Mouse (Mus musculus): ENCODE results near the gene Phf10. TPM values are rescaled to one million over a fixed set of nuclear protein-coding genes. Genes with fewer than 3 reads are reported as not detected.

Phf10 gene
- polyA plus RNA-seq, 1 experiment from 2014 or later: 14.6 TPM

GRCm38 (mm10) chr17:14928631-14929030, 32.4 kb downstream of the Phf10 start:
- no peaks in the 10 kb centered on the region for H3K36me3 ChIP-seq (ENCODE audit: control insufficient read depth, insufficient read depth, low read length)
- no peak overlapping the region for H3K4me3 ChIP-seq (ENCODE audit: low read length)
- no peak for ATAC-seq
- no peaks in the 10 kb centered on the region; the same call in 1 of the 2 replicates for H3K27me3 ChIP-seq (replicated peaks; ENCODE audit: control insufficient read depth, insufficient read depth, low read length)
- H3K27ac ChIP-seq (ENCODE audit: low read depth, low read length): no peak overlapping the region
- no peaks in the 10 kb centered on the region for H3K4me1 ChIP-seq (ENCODE audit: control insufficient read depth, insufficient read depth, low read depth, low read length)
- 72% methylated on average over 5 of the region's 5 CpGs for WGBS
- no peaks in the 10 kb centered on the region for H3K9me3 ChIP-seq (ENCODE audit: control insufficient read depth, low read length)
- no peak overlapping the region for H3K4me2 ChIP-seq (ENCODE audit: low read length)
- no peak overlapping the region for H3K9ac ChIP-seq (ENCODE audit: low read depth, low read length)

- 84% methylated on average over 8 of the region's 8 CpGs for WGBS
- H3K9me3 ChIP-seq (ENCODE audit: control insufficient read depth, low read length): no peaks in the 10 kb centered on the region
- H3K4me1 ChIP-seq (ENCODE audit: control insufficient read depth, insufficient read depth, low read depth, low read length): no peaks in the 10 kb centered on the region
- no peak overlapping the region for H3K9ac ChIP-seq (ENCODE audit: low read depth, low read length)
- ATAC-seq: no peak
- H3K27ac ChIP-seq (ENCODE audit: low read depth, low read length): no peak overlapping the region
- no peaks in the 10 kb centered on the region for H3K36me3 ChIP-seq (ENCODE audit: control insufficient read depth, insufficient read depth, low read length)
- no peaks in the 10 kb centered on the region; the same call in 1 of the 2 replicates for H3K27me3 ChIP-seq (replicated peaks; ENCODE audit: control insufficient read depth, insufficient read depth, low read length)
- H3K4me2 ChIP-seq (ENCODE audit: low read length): no peak overlapping the region
- H3K4me3 ChIP-seq (ENCODE audit: low read length): no peak overlapping the region
These were observed 33.3 kb downstream of the Phf10 start for GRCm38 (mm10) chr17:14927644-14928218.

- H3K4me1 ChIP-seq (ENCODE audit: control insufficient read depth, insufficient read depth, low read depth, low read length): no peaks in the 10 kb centered on the region
- 74% methylated on average over 6 of the region's 6 CpGs for WGBS
- no peak overlapping the region for H3K27ac ChIP-seq (ENCODE audit: low read depth, low read length)
- no peak overlapping the region for H3K4me3 ChIP-seq (ENCODE audit: low read length)
- no peak for ATAC-seq
- no peak overlapping the region for H3K4me2 ChIP-seq (ENCODE audit: low read length)
- no peaks in the 10 kb centered on the region for H3K36me3 ChIP-seq (ENCODE audit: control insufficient read depth, insufficient read depth, low read length)
- no peak overlapping the region for H3K9ac ChIP-seq (ENCODE audit: low read depth, low read length)
- H3K9me3 ChIP-seq (ENCODE audit: control insufficient read depth, low read length): no peaks in the 10 kb centered on the region
- H3K27me3 ChIP-seq (replicated peaks; ENCODE audit: control insufficient read depth, insufficient read depth, low read length): no peaks in the 10 kb centered on the region; the same call in 1 of the 2 replicates
These were observed 39.5 kb downstream of the Phf10 start for GRCm38 (mm10) chr17:14921582-14921981.

GRCm38 (mm10) chr17:14917866-14918265, 43.2 kb downstream of the Phf10 start:
- ATAC-seq: no peak
- no peaks in the 10 kb centered on the region for H3K27me3 ChIP-seq (replicated peaks; ENCODE audit: control insufficient read depth, insufficient read depth, low read length)
- no peak overlapping the region for H3K4me2 ChIP-seq (ENCODE audit: low read length)
- H3K4me1 ChIP-seq (ENCODE audit: control insufficient read depth, insufficient read depth, low read depth, low read length): no peaks in the 10 kb centered on the region
- H3K9ac ChIP-seq (ENCODE audit: low read depth, low read length): no peak overlapping the region
- 91% methylated on average over 8 of the region's 8 CpGs for WGBS
- no peak overlapping the region for H3K27ac ChIP-seq (ENCODE audit: low read depth, low read length)
- no peak overlapping the region for H3K4me3 ChIP-seq (ENCODE audit: low read length)
- H3K36me3 ChIP-seq (ENCODE audit: control insufficient read depth, insufficient read depth, low read length): no peaks in the 10 kb centered on the region
- H3K9me3 ChIP-seq (ENCODE audit: control insufficient read depth, low read length): no peaks in the 10 kb centered on the region

GRCm38 (mm10) chr17:14914401-14914800, 46.7 kb downstream of the Phf10 start:
- no peaks in the 10 kb centered on the region for H3K4me1 ChIP-seq (ENCODE audit: control insufficient read depth, insufficient read depth, low read depth, low read length)
- no peak overlapping the region for H3K4me2 ChIP-seq (ENCODE audit: low read length)
- 92% methylated on average over 4 of the region's 4 CpGs for WGBS
- no peaks in the 10 kb centered on the region for H3K9me3 ChIP-seq (ENCODE audit: control insufficient read depth, low read length)
- no peaks in the 10 kb centered on the region for H3K36me3 ChIP-seq (ENCODE audit: control insufficient read depth, insufficient read depth, low read length)
- no peak overlapping the region for H3K9ac ChIP-seq (ENCODE audit: low read depth, low read length)
- no peak overlapping the region for H3K27ac ChIP-seq (ENCODE audit: low read depth, low read length)
- no peak for ATAC-seq
- H3K27me3 ChIP-seq (replicated peaks; ENCODE audit: control insufficient read depth, insufficient read depth, low read length): no peaks in the 10 kb centered on the region
- H3K4me3 ChIP-seq (ENCODE audit: low read length): no peak overlapping the region

GRCm38 (mm10) chr17:14912981-14913380, 48.1 kb downstream of the Phf10 start:
- Histone ChIP-seq H3K4me2 (ENCODE audit: low read length) (no peak overlapping the region), H3K9ac (ENCODE audit: low read depth, low read length) (no peak overlapping the region), H3K27ac (ENCODE audit: low read depth, low read length) (no peak overlapping the region), H3K36me3 (ENCODE audit: control insufficient read depth, insufficient read depth, low read length) (no peaks in the 10 kb centered on the region), H3K9me3 (ENCODE audit: control insufficient read depth, low read length) (no peaks in the 10 kb centered on the region), H3K4me1 (ENCODE audit: control insufficient read depth, insufficient read depth, low read depth, low read length) (no peaks in the 10 kb centered on the region), H3K27me3 (replicated peaks; ENCODE audit: control insufficient read depth, insufficient read depth, low read length) (no peaks in the 10 kb centered on the region), H3K4me3 (ENCODE audit: low read length) (no peak overlapping the region)
- 86% methylated on average over 8 of the region's 8 CpGs for WGBS
- no peak for ATAC-seq

GRCm38 (mm10) chr17:14912420-14912819, 48.7 kb downstream of the Phf10 start:
- no peaks in the 10 kb centered on the region for H3K4me1 ChIP-seq (ENCODE audit: control insufficient read depth, insufficient read depth, low read depth, low read length)
- H3K36me3 ChIP-seq (ENCODE audit: control insufficient read depth, insufficient read depth, low read length): no peaks in the 10 kb centered on the region
- H3K9me3 ChIP-seq (ENCODE audit: control insufficient read depth, low read length): no peaks in the 10 kb centered on the region
- H3K9ac ChIP-seq (ENCODE audit: low read depth, low read length): no peak overlapping the region
- no peak overlapping the region for H3K4me3 ChIP-seq (ENCODE audit: low read length)
- no peaks in the 10 kb centered on the region for H3K27me3 ChIP-seq (replicated peaks; ENCODE audit: control insufficient read depth, insufficient read depth, low read length)
- H3K4me2 ChIP-seq (ENCODE audit: low read length): no peak overlapping the region
- no peak overlapping the region for H3K27ac ChIP-seq (ENCODE audit: low read depth, low read length)
- WGBS: 46% methylated on average over 6 of the region's 6 CpGs
- no peak for ATAC-seq

- no peak overlapping the region for H3K9ac ChIP-seq (ENCODE audit: low read depth, low read length)
- H3K27ac ChIP-seq (ENCODE audit: low read depth, low read length): no peak overlapping the region
- H3K4me3 ChIP-seq (ENCODE audit: low read length): no peak overlapping the region
- no peaks in the 10 kb centered on the region for H3K9me3 ChIP-seq (ENCODE audit: control insufficient read depth, low read length)
- no peaks in the 10 kb centered on the region for H3K27me3 ChIP-seq (replicated peaks; ENCODE audit: control insufficient read depth, insufficient read depth, low read length)
- H3K4me1 ChIP-seq (ENCODE audit: control insufficient read depth, insufficient read depth, low read depth, low read length): no peaks in the 10 kb centered on the region
- no peak overlapping the region for H3K4me2 ChIP-seq (ENCODE audit: low read length)
- WGBS: 93% methylated on average over 5 of the region's 5 CpGs
- no peaks in the 10 kb centered on the region for H3K36me3 ChIP-seq (ENCODE audit: control insufficient read depth, insufficient read depth, low read length)
- ATAC-seq: no peak
These were observed 50.3 kb downstream of the Phf10 start for GRCm38 (mm10) chr17:14910771-14911170.

- H3K4me3 ChIP-seq (ENCODE audit: low read length): no peak overlapping the region
- no peaks in the 10 kb centered on the region for H3K4me1 ChIP-seq (ENCODE audit: control insufficient read depth, insufficient read depth, low read depth, low read length)
- H3K36me3 ChIP-seq (ENCODE audit: control insufficient read depth, insufficient read depth, low read length): no peaks in the 10 kb centered on the region
- no peak overlapping the region for H3K9ac ChIP-seq (ENCODE audit: low read depth, low read length)
- WGBS: 84% methylated on average over 5 of the region's 5 CpGs
- H3K9me3 ChIP-seq (ENCODE audit: control insufficient read depth, low read length): no peaks in the 10 kb centered on the region
- ATAC-seq: no peak
- no peak overlapping the region for H3K4me2 ChIP-seq (ENCODE audit: low read length)
- H3K27ac ChIP-seq (ENCODE audit: low read depth, low read length): no peak overlapping the region
- H3K27me3 ChIP-seq (replicated peaks; ENCODE audit: control insufficient read depth, insufficient read depth, low read length): no peaks in the 10 kb centered on the region
These were observed 51.7 kb downstream of the Phf10 start for GRCm38 (mm10) chr17:14909331-14909730.

- Histone ChIP-seq H3K9me3 (ENCODE audit: control insufficient read depth, low read length) (no peaks in the 10 kb centered on the region), H3K27me3 (replicated peaks; ENCODE audit: control insufficient read depth, insufficient read depth, low read length) (no peaks in the 10 kb centered on the region), H3K4me3 (ENCODE audit: low read length) (no peak overlapping the region), H3K4me1 (ENCODE audit: control insufficient read depth, insufficient read depth, low read depth, low read length) (no peaks in the 10 kb centered on the region), H3K4me2 (ENCODE audit: low read length) (no peak overlapping the region), H3K36me3 (ENCODE audit: control insufficient read depth, insufficient read depth, low read length) (no peaks in the 10 kb centered on the region), H3K9ac (ENCODE audit: low read depth, low read length) (no peak overlapping the region), H3K27ac (ENCODE audit: low read depth, low read length) (no peak overlapping the region)
- no peak for ATAC-seq
- 81% methylated on average over 12 of the region's 12 CpGs for WGBS
These were observed 53.9 kb downstream of the Phf10 start for GRCm38 (mm10) chr17:14907136-14907535.
